Comparison of ENCODE assay signal across 11 mouse cellular contexts in the genomic region with DNA sequence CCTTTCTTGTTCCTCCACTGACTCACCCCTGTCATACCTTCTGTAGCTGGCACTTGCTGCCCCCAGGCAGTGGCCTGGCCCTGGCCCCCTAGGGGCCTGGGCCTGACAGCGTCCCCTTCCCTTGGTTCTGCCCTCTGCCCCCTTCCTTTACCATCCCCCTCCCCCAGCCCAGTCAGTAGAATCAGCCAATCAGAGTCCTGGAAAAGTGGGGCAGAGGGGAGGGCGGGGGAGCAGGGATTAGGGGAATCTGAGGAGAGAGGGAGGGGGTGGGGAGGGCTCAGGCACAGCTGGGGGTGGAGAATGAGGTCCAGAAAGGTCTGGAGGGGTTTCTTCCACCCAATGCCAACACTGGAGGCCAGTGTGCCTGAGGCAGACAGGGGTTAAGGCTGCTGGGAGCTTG. TPM values are rescaled to one million over a fixed set of nuclear protein-coding genes. Genes with fewer than 3 reads are reported as not detected.
DNase-seq lines count a peak whose midpoint lies in the region; ATAC-seq lines count a peak whose summit lies in the region.
"Had no signal": no experiment of that assay in that cellular context is flagged by ENCODE, and none has a peak within 500 bp of the region (broad histone marks: within the 10 kb centered on the region; RNA-seq: fewer than 3 reads in every experiment).

No protein-coding gene starts in this region.

- H3K27me3 ChIP-seq in kidney, embryonic 16.5 days (ENCODE audit: insufficient read depth, low read length): peaks cover 10% of the 10 kb centered on the region; the same call in 1 of the 2 replicates
- 0 out of 2 replicates have a peak, but pooled peaks cover 2% of the 10 kb centered on the region for H3K27me3 ChIP-seq in limb, embryonic 11.5 days (ENCODE audit: control insufficient read depth, insufficient read depth, low read length)
- no peaks in the 10 kb centered on the region for H3K27me3 ChIP-seq in midbrain, embryonic 15.5 days (replicated peaks)

- H3K4me1 ChIP-seq in kidney, embryonic 16.5 days (ENCODE audit: insufficient read depth, low read length): peaks cover 16% of the 10 kb centered on the region
- peaks cover 31% of the 10 kb centered on the region for H3K4me1 ChIP-seq in limb, embryonic 11.5 days (ENCODE audit: control insufficient read depth, insufficient read depth, low read length)
- peaks cover 34% of the 10 kb centered on the region for H3K4me1 ChIP-seq in midbrain, embryonic 15.5 days

- 0 out of 2 replicates have a peak, but pooled peaks have one; percentile 21 for ATAC-seq in kidney, embryonic 16.5 days (ENCODE audit: low FRiP score, low TSS enrichment)
- ATAC-seq in limb, embryonic 11.5 days (ENCODE audit: insufficient number of reproducible peaks, low FRiP score, low TSS enrichment, low read depth): peak; percentile 45; the same call in 1 of the 2 replicates
- ATAC-seq in midbrain, embryonic 15.5 days (replicated peaks): no peak

- no peak overlapping the region for H3K27ac ChIP-seq in kidney, embryonic 16.5 days (ENCODE audit: low read length)
- no peak overlapping the region for H3K27ac ChIP-seq in limb, embryonic 11.5 days (replicated peaks; ENCODE audit: low read depth, low read length)
- H3K27ac ChIP-seq in midbrain, embryonic 15.5 days: 0 out of 2 replicates have a peak overlapping the region, but pooled peaks have one; percentile 34

- no peak overlapping the region for H3K4me3 ChIP-seq in kidney, embryonic 16.5 days (ENCODE audit: low read length)
- no peak overlapping the region for H3K4me3 ChIP-seq in limb, embryonic 11.5 days (ENCODE audit: low read depth, low read length)
- no peak overlapping the region for H3K4me3 ChIP-seq in midbrain, embryonic 15.5 days

- DNase-seq in kidney, postnatal 36 days: no peak
- peak; percentile 72 for DNase-seq in embryo, embryonic 11 days
- peak; percentile 42 for DNase-seq in limb, embryonic 11.5 days (ENCODE audit: low spot score)
- DNase-seq in kidney, postnatal 25 days: no peak
- DNase-seq in right cerebral cortex, postnatal 25 days: no peak
- DNase-seq in natural killer cell, adult 2 months (ENCODE audit: low spot score in 2 of 2): no peak
- DNase-seq: adrenal gland, adult 2 months; kidney, adult 9 months; thymus, adult 18-20 months had no signal

- H3K9me3 ChIP-seq in kidney, embryonic 16.5 days (ENCODE audit: low read length): no peaks in the 10 kb centered on the region
- H3K9me3 ChIP-seq in limb, embryonic 11.5 days (ENCODE audit: control insufficient read depth, low read length): no peaks in the 10 kb centered on the region
- no peaks in the 10 kb centered on the region for H3K9me3 ChIP-seq in midbrain, embryonic 15.5 days

- no peak overlapping the region for H3K4me2 ChIP-seq in kidney, embryonic 16.5 days (replicated peaks; ENCODE audit: low read depth, low read length)
- peak overlapping the region; percentile 17; the same call in 1 of the 2 replicates for H3K4me2 ChIP-seq in limb, embryonic 11.5 days (ENCODE audit: low read depth, severe bottlenecking)
- peak overlapping the region; percentile 20; the same call in 1 of the 2 replicates for H3K4me2 ChIP-seq in midbrain, embryonic 15.5 days

- WGBS in kidney, embryonic 16.5 days: 20% methylated on average over 1 of the region's 2 CpGs
- 8% methylated on average over 2 of the region's 2 CpGs for WGBS in limb, embryonic 11.5 days
- 8% methylated on average over 2 of the region's 2 CpGs for WGBS in midbrain, embryonic 15.5 days

- peak overlapping the region; percentile 23; the same call in 1 of the 2 replicates for H3K9ac ChIP-seq in kidney, embryonic 16.5 days (replicated peaks; ENCODE audit: low read length)
- H3K9ac ChIP-seq in limb, embryonic 11.5 days (ENCODE audit: low read length): peak overlapping the region; percentile 30; the same call in 1 of the 2 replicates
- H3K9ac ChIP-seq in midbrain, embryonic 15.5 days: no peak overlapping the region

- no peaks in the 10 kb centered on the region for H3K36me3 ChIP-seq in kidney, embryonic 16.5 days (ENCODE audit: insufficient read depth, low read length)
- no peaks in the 10 kb centered on the region for H3K36me3 ChIP-seq in limb, embryonic 11.5 days (ENCODE audit: control insufficient read depth, insufficient read depth, low read length)
- no peaks in the 10 kb centered on the region for H3K36me3 ChIP-seq in midbrain, embryonic 15.5 days (replicated peaks)

RNA-seq across cellular contexts. Expression of gene Zfp385a, which starts 5.7 kb away (rescaled TPM):
- 12.4 and 14.4 TPM in 2 replicates for polyA plus RNA-seq in kidney, embryonic 16.5 days (2015; fragmentation: Nextera tagmentation; extraction: Ambion mirVana)
- 19.2 and 22.9 TPM in 2 replicates for polyA plus RNA-seq in limb, embryonic 11.5 days (2014; fragmentation: Nextera tagmentation; extraction: Ambion mirVana)
- polyA plus RNA-seq in midbrain, embryonic 15.5 days (2015; fragmentation: Nextera tagmentation; extraction: Ambion mirVana): 24.4 and 25.6 TPM in 2 replicates

RNA-seq across cellular contexts. Expression of gene Gpr84, which starts 23.8 kb away (rescaled TPM):
- 0.30 and 0.67 TPM in 2 replicates for polyA plus RNA-seq in kidney, embryonic 16.5 days (2015; fragmentation: Nextera tagmentation; extraction: Ambion mirVana)
- 0.31 TPM in 1 of 2 replicates, not detected in the other for polyA plus RNA-seq in limb, embryonic 11.5 days (2014; fragmentation: Nextera tagmentation; extraction: Ambion mirVana)
- polyA plus RNA-seq in midbrain, embryonic 15.5 days (2015; fragmentation: Nextera tagmentation; extraction: Ambion mirVana): 0.31 and 0.34 TPM in 2 replicates

RNA-seq across cellular contexts. Expression of gene Itga5, which starts 32.4 kb away (rescaled TPM):
- 40.7 and 44.3 TPM in 2 replicates for polyA plus RNA-seq in kidney, embryonic 16.5 days (2015; fragmentation: Nextera tagmentation; extraction: Ambion mirVana)
- 28.6 and 31.7 TPM in 2 replicates for polyA plus RNA-seq in limb, embryonic 11.5 days (2014; fragmentation: Nextera tagmentation; extraction: Ambion mirVana)
- 7.3 and 8.2 TPM in 2 replicates for polyA plus RNA-seq in midbrain, embryonic 15.5 days (2015; fragmentation: Nextera tagmentation; extraction: Ambion mirVana)

Comparison
In these comparisons a context has a peak if more than half of its experiments do, and no peak if none do; other contexts are left out.
1. DNase-seq: peak in embryo, embryonic 11 days (single experiment) and limb, embryonic 11.5 days (single experiment); none in kidney, postnatal 36 days (0 of 2), kidney, postnatal 25 days (0 of 2), right cerebral cortex, postnatal 25 days (single experiment) and natural killer cell, adult 2 months (0 of 2).